Mouse (Mus musculus): ENCODE data around the gene Cbx2. TPM values are rescaled to one million over a fixed set of nuclear protein-coding genes. Genes with fewer than 3 reads are reported as not detected.

Gene Cbx2
- polyA plus RNA-seq, 1 experiment from 2014 or later = 17.8 TPM

GRCm38 (mm10) chr11:119066841-119067240, 44.1 kb downstream of the Cbx2 start:
- no peaks in the 10 kb centered on the region for H3K27me3 ChIP-seq (replicated peaks; ENCODE audit: control insufficient read depth, insufficient read depth, low read length)
- no peak overlapping the region for H3K4me3 ChIP-seq (ENCODE audit: low read length)
- ATAC-seq = no peak
- WGBS = 73% methylated on average over 8 of the region's 8 CpGs
- H3K36me3 ChIP-seq (ENCODE audit: control insufficient read depth, insufficient read depth, low read length) = no peaks in the 10 kb centered on the region
- no peak overlapping the region for H3K4me2 ChIP-seq (ENCODE audit: low read depth, low read length)
- no peaks in the 10 kb centered on the region for H3K9me3 ChIP-seq (ENCODE audit: control insufficient read depth, low read length)
- no peak overlapping the region for H3K27ac ChIP-seq (ENCODE audit: low read length)
- 0 out of 2 replicates have a peak, but pooled peaks cover 2% of the 10 kb centered on the region for H3K4me1 ChIP-seq (ENCODE audit: control insufficient read depth, insufficient read depth, low read length)
- H3K9ac ChIP-seq (ENCODE audit: low read depth, low read length) = no peak overlapping the region

GRCm38 (mm10) chr11:119072239-119072638, 49.5 kb downstream of the Cbx2 start:
- Histone ChIP-seq H3K4me2 (ENCODE audit: low read depth, low read length) (no peak overlapping the region), H3K4me3 (ENCODE audit: low read length) (no peak overlapping the region), H3K27ac (ENCODE audit: low read length) (0 out of 2 replicates have a peak overlapping the region, but pooled peaks have one; percentile 8), H3K4me1 (ENCODE audit: control insufficient read depth, insufficient read depth, low read length) (peaks cover 22% of the 10 kb centered on the region), H3K27me3 (replicated peaks; ENCODE audit: control insufficient read depth, insufficient read depth, low read length) (no peaks in the 10 kb centered on the region), H3K9ac (ENCODE audit: low read depth, low read length) (no peak overlapping the region), H3K36me3 (ENCODE audit: control insufficient read depth, insufficient read depth, low read length) (no peaks in the 10 kb centered on the region), H3K9me3 (ENCODE audit: control insufficient read depth, low read length) (no peaks in the 10 kb centered on the region)
- ATAC-seq = peak; percentile 92
- WGBS = 73% methylated on average over 7 of the region's 7 CpGs

GRCm38 (mm10) chr11:119072986-119073385, 50.2 kb downstream of the Cbx2 start:
- Histone ChIP-seq H3K4me3 (ENCODE audit: low read length) (no peak overlapping the region), H3K27me3 (replicated peaks; ENCODE audit: control insufficient read depth, insufficient read depth, low read length) (no peaks in the 10 kb centered on the region)
- WGBS = 48% methylated on average over 6 of the region's 6 CpGs

GRCm38 (mm10) chr11:119073876-119074433, 51.2 kb downstream of the Cbx2 start:
- Histone ChIP-seq H3K4me3 (ENCODE audit: low read length) (no peak overlapping the region), H3K4me2 (ENCODE audit: low read depth, low read length) (no peak overlapping the region), H3K27ac (ENCODE audit: low read length) (no peak overlapping the region), H3K27me3 (replicated peaks; ENCODE audit: control insufficient read depth, insufficient read depth, low read length) (no peaks in the 10 kb centered on the region), H3K9me3 (ENCODE audit: control insufficient read depth, low read length) (no peaks in the 10 kb centered on the region), H3K36me3 (ENCODE audit: control insufficient read depth, insufficient read depth, low read length) (no peaks in the 10 kb centered on the region), H3K4me1 (ENCODE audit: control insufficient read depth, insufficient read depth, low read length) (peaks cover 30% of the 10 kb centered on the region), H3K9ac (ENCODE audit: low read depth, low read length) (no peak overlapping the region)
- WGBS = 74% methylated on average over 6 of the region's 6 CpGs
- ATAC-seq = no peak

More at GRCm38 (mm10) chr11:119072986-119073385, 50.2 kb downstream of the Cbx2 start:
- no peaks in the 10 kb centered on the region for H3K9me3 ChIP-seq (ENCODE audit: control insufficient read depth, low read length)
- no peak overlapping the region for H3K9ac ChIP-seq (ENCODE audit: low read depth, low read length)
- H3K27ac ChIP-seq (ENCODE audit: low read length) = no peak overlapping the region
- H3K4me1 ChIP-seq (ENCODE audit: control insufficient read depth, insufficient read depth, low read length) = peaks cover 22% of the 10 kb centered on the region
- H3K4me2 ChIP-seq (ENCODE audit: low read depth, low read length) = no peak overlapping the region
- no peak for ATAC-seq
- H3K36me3 ChIP-seq (ENCODE audit: control insufficient read depth, insufficient read depth, low read length) = no peaks in the 10 kb centered on the region

- Histone ChIP-seq H3K4me3 (ENCODE audit: low read length) (no peak overlapping the region), H3K9ac (ENCODE audit: low read depth, low read length) (no peak overlapping the region), H3K4me1 (ENCODE audit: control insufficient read depth, insufficient read depth, low read length) (peaks cover 45% of the 10 kb centered on the region), H3K4me2 (ENCODE audit: low read depth, low read length) (no peak overlapping the region), H3K27me3 (replicated peaks; ENCODE audit: control insufficient read depth, insufficient read depth, low read length) (no peaks in the 10 kb centered on the region), H3K27ac (ENCODE audit: low read length) (no peak overlapping the region), H3K9me3 (ENCODE audit: control insufficient read depth, low read length) (no peaks in the 10 kb centered on the region), H3K36me3 (ENCODE audit: control insufficient read depth, insufficient read depth, low read length) (peaks cover under 1% of the 10 kb centered on the region)
- ATAC-seq = no peak
- 75% methylated on average over 5 of the region's 5 CpGs for WGBS
Measured at GRCm38 (mm10) chr11:119075805-119076204, 53.0 kb downstream of the Cbx2 start.

GRCm38 (mm10) chr11:119077755-119078154, 55.0 kb downstream of the Cbx2 start:
- Histone ChIP-seq H3K27ac (ENCODE audit: low read length) (no peak overlapping the region), H3K4me3 (ENCODE audit: low read length) (no peak overlapping the region), H3K27me3 (replicated peaks; ENCODE audit: control insufficient read depth, insufficient read depth, low read length) (no peaks in the 10 kb centered on the region), H3K4me1 (ENCODE audit: control insufficient read depth, insufficient read depth, low read length) (peaks cover 52% of the 10 kb centered on the region), H3K9me3 (ENCODE audit: control insufficient read depth, low read length) (no peaks in the 10 kb centered on the region), H3K4me2 (ENCODE audit: low read depth, low read length) (no peak overlapping the region), H3K9ac (ENCODE audit: low read depth, low read length) (no peak overlapping the region), H3K36me3 (ENCODE audit: control insufficient read depth, insufficient read depth, low read length) (peaks cover 13% of the 10 kb centered on the region)
- WGBS = 86% methylated on average over 4 of the region's 4 CpGs
- no peak for ATAC-seq

- H3K4me3 ChIP-seq (ENCODE audit: low read length) = peak overlapping the region; percentile 24
- H3K9ac ChIP-seq (ENCODE audit: low read depth, low read length) = peak overlapping the region; percentile 38
- no peaks in the 10 kb centered on the region for H3K9me3 ChIP-seq (ENCODE audit: control insufficient read depth, low read length)
- WGBS = 16% methylated on average over 25 of the region's 27 CpGs
- peak overlapping the region; percentile 44 for H3K4me2 ChIP-seq (ENCODE audit: low read depth, low read length)
- peak overlapping the region; percentile 78 for H3K27ac ChIP-seq (ENCODE audit: low read length)
- H3K36me3 ChIP-seq (ENCODE audit: control insufficient read depth, insufficient read depth, low read length) = peaks cover 13% of the 10 kb centered on the region
- ATAC-seq = peak; percentile 40
- peaks cover 56% of the 10 kb centered on the region for H3K4me1 ChIP-seq (ENCODE audit: control insufficient read depth, insufficient read depth, low read length)
- H3K27me3 ChIP-seq (replicated peaks; ENCODE audit: control insufficient read depth, insufficient read depth, low read length) = no peaks in the 10 kb centered on the region
Measured at GRCm38 (mm10) chr11:119078691-119079444, 56.1 kb downstream of the Cbx2 start.

GRCm38 (mm10) chr11:119079445-119079837, 56.7 kb downstream of the Cbx2 start:
- H3K9me3 ChIP-seq (ENCODE audit: control insufficient read depth, low read length) = no peaks in the 10 kb centered on the region
- peak overlapping the region; percentile 78 for H3K27ac ChIP-seq (ENCODE audit: low read length)
- peak overlapping the region; percentile 38 for H3K9ac ChIP-seq (ENCODE audit: low read depth, low read length)
- peaks cover 13% of the 10 kb centered on the region for H3K36me3 ChIP-seq (ENCODE audit: control insufficient read depth, insufficient read depth, low read length)
- peak overlapping the region; percentile 24 for H3K4me3 ChIP-seq (ENCODE audit: low read length)
- H3K4me1 ChIP-seq (ENCODE audit: control insufficient read depth, insufficient read depth, low read length) = peaks cover 61% of the 10 kb centered on the region
- no peaks in the 10 kb centered on the region for H3K27me3 ChIP-seq (replicated peaks; ENCODE audit: control insufficient read depth, insufficient read depth, low read length)
- 45% methylated on average over 7 of the region's 7 CpGs for WGBS
- ATAC-seq = no peak; the same call in 1 of the 2 replicates
- H3K4me2 ChIP-seq (ENCODE audit: low read depth, low read length) = peak overlapping the region; percentile 44

- 0 out of 2 replicates have a peak overlapping the region, but pooled peaks have one; percentile 19 for H3K9ac ChIP-seq (ENCODE audit: low read depth, low read length)
- 62% methylated on average over 33 of the region's 33 CpGs for WGBS
- peaks cover 13% of the 10 kb centered on the region for H3K36me3 ChIP-seq (ENCODE audit: control insufficient read depth, insufficient read depth, low read length)
- H3K9me3 ChIP-seq (ENCODE audit: control insufficient read depth, low read length) = no peaks in the 10 kb centered on the region
- peaks cover 65% of the 10 kb centered on the region for H3K4me1 ChIP-seq (ENCODE audit: control insufficient read depth, insufficient read depth, low read length)
- H3K27ac ChIP-seq (ENCODE audit: low read length) = no peak overlapping the region
- no peaks in the 10 kb centered on the region for H3K27me3 ChIP-seq (replicated peaks; ENCODE audit: control insufficient read depth, insufficient read depth, low read length)
- no peak for ATAC-seq
- H3K4me3 ChIP-seq (ENCODE audit: low read length) = peak overlapping the region; percentile 7; the same call in 1 of the 2 replicates
- H3K4me2 ChIP-seq (ENCODE audit: low read depth, low read length) = 0 out of 2 replicates have a peak overlapping the region, but pooled peaks have one; percentile 12
Measured at GRCm38 (mm10) chr11:119080461-119081147, 57.8 kb downstream of the Cbx2 start.
